Mouse (Mus musculus) kidney, embryonic 16.5 days (tissue): Measurements from ENCODE around the gene Ano10. TPM values are rescaled to one million over a fixed set of nuclear protein-coding genes. Genes with fewer than 3 reads are reported as not detected.

Experiments used
- ATAC-seq: fragments of 200-750 bp; cut with Nextera tagmentation; 2 replicates; pipeline ENCODE4 v1.8.0; 2017; ENCODE audit warnings: moderate TSS enrichment; ENCODE audit not compliant: low FRiP score, low TSS enrichment
- H3K27ac ChIP-seq: fragments of 300-500 bp; sonication (generic); 2 replicates; pipeline ENCODE4 v1.5.1; 2014; ENCODE audit warnings: low read length
- H3K27me3 ChIP-seq: fragments of 300-500 bp; sonication (generic); 2 replicates; pipeline ENCODE4 v1.6.1; 2014; ENCODE audit warnings: low read length, control low read depth, mixed read lengths; ENCODE audit not compliant: insufficient read depth
- H3K36me3 ChIP-seq: fragments of 300-500 bp; sonication (generic); 2 replicates; pipeline ENCODE4 v1.6.1; 2014; ENCODE audit warnings: low read length, control low read depth, mixed read lengths; ENCODE audit not compliant: insufficient read depth
- H3K4me1 ChIP-seq: fragments of 300-500 bp; sonication (generic); 2 replicates; pipeline ENCODE4 v1.6.1; 2014; ENCODE audit warnings: low read length, control low read depth, mixed read lengths; ENCODE audit not compliant: insufficient read depth
- H3K4me2 ChIP-seq: fragments of 300-500 bp; sonication (generic); replicated peaks from 2 replicates; pipeline ENCODE4 v1.6.1; 2014; ENCODE audit warnings: low read depth, low read length
- H3K4me3 ChIP-seq: fragments of 300-500 bp; sonication (generic); 2 replicates; pipeline ENCODE4 v1.5.1; 2014; ENCODE audit warnings: mild to moderate bottlenecking, low read length
- H3K9ac ChIP-seq: fragments of 300-500 bp; sonication (generic); replicated peaks from 2 replicates; pipeline ENCODE4 v1.6.1; 2014; ENCODE audit warnings: low read length
- H3K9me3 ChIP-seq: fragments of 300-500 bp; sonication (generic); 2 replicates; pipeline ENCODE4 v1.6.1; 2016; ENCODE audit warnings: low read length, control low read depth
- WGBS: fragments of 180-500 bp; shearing (Covaris S2); extraction: QIAGEN DNeasy Blood & Tissue Kit; methylation state at CpG from one replicate; pipeline ENCODE4 v1.1.7; 2014; 5-methylcytosine and 5-hydroxymethylcytosine counted together
- polyA plus RNA-seq: library from polyadenylated mRNA; unstranded; fragments of >200 nt; fragmentation: Nextera tagmentation; extraction: Ambion mirVana; gene quantifications from 2 replicates; pipeline ENCODE4 v1.2.1, GENCODE M21; 2015

Ano10 gene
- polyA plus RNA-seq, 1 experiment from 2014 or later: 39.6 TPM

DNA sequence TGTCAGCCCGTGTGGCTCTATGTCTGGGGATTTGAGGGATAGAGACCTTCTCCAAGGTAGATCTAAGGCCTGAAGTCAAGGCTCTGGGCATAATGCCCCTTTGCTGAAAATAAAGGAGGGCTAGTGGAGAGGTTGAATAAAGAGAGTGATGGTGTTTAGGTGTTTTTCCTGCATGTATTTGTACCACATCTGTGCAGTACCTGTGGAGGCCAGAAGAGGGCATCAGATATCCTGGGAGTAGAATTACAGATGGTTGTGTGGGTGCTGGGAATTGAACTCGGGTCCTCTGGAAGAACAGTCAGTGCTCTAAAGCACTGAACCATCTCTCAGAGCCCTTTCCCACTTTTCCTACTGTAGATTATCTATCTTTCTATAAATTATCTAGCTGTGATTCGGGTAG, 149.4 kb downstream of the Ano10 start:
- H3K36me3 ChIP-seq: peaks cover 15% of the 10 kb centered on the region

DNA sequence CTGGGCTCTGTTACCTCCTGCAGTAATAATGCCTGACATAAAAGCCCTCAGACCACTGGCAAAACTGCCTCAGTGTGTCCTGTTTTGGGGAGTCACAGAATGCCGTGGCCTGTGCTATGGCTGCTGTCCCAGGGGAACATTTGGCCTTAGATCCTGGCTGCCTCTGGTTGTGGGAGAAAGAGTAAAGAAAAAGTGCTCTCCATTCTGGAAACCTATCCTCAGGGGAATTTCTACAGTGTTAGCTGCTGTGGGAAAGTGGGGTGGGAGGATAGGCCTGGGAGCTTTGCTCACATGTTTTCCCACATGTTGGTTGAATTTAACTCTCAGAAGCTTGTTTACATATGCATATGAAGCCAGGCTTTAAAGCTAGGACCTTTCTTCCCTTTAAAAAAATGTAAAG, 151.0 kb downstream of the Ano10 start:
- H3K9ac ChIP-seq: no peak overlapping the region
- no peak overlapping the region for H3K4me3 ChIP-seq
- no peaks in the 10 kb centered on the region for H3K27me3 ChIP-seq
- H3K9me3 ChIP-seq: peaks cover 7% of the 10 kb centered on the region; the same call in 1 of the 2 replicates
- peaks cover 26% of the 10 kb centered on the region for H3K4me1 ChIP-seq
- 0 out of 2 replicates have a peak overlapping the region, but pooled peaks have one; percentile 44 for H3K27ac ChIP-seq
- peaks cover 17% of the 10 kb centered on the region for H3K36me3 ChIP-seq
- no peak overlapping the region for H3K4me2 ChIP-seq
- WGBS: 59% methylated on average over 1 of the region's 1 CpGs
- ATAC-seq: 0 out of 2 replicates have a peak, but pooled peaks have one; percentile 4

More for the DNA sequence above, 149.4 kb downstream of the Ano10 start:
- H3K9me3 ChIP-seq: peaks cover 7% of the 10 kb centered on the region; the same call in 1 of the 2 replicates
- ATAC-seq: no peak
- H3K27me3 ChIP-seq: no peaks in the 10 kb centered on the region
- H3K9ac ChIP-seq: no peak overlapping the region
- H3K4me1 ChIP-seq: peaks cover 29% of the 10 kb centered on the region
- H3K27ac ChIP-seq: no peak overlapping the region
- no peak overlapping the region for H3K4me3 ChIP-seq
- no peak overlapping the region for H3K4me2 ChIP-seq
- WGBS: 96% methylated on average over 3 of the region's 3 CpGs

DNA sequence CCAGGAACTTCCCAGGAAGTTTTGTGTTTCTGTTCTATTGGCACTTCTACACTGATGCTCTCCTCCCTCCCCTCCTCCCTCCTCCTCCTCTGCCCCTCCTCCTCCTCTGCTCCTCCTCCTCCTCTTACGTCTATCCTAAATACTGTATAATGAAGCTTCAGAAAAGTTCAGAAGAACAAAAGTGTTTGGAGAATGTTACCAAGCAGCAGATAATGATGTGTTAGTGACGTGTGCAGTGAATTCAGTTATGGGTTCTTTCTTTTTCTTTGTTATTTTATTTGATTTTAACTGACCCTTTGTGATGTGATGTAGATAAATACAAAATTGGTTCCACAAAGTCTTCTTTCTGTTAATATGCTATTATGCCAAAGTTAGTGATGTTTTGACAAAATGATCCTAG, 155.0 kb downstream of the Ano10 start:
- Histone ChIP-seq H3K27ac (no peak overlapping the region), H3K27me3 (no peaks in the 10 kb centered on the region), H3K4me2 (no peak overlapping the region), H3K36me3 (peaks cover 13% of the 10 kb centered on the region), H3K9ac (no peak overlapping the region), H3K4me3 (no peak overlapping the region), H3K9me3 (0 out of 2 replicates have a peak, but pooled peaks cover under 1% of the 10 kb centered on the region), H3K4me1 (peaks cover 28% of the 10 kb centered on the region)
- ATAC-seq: no peak
- 53% methylated on average over 2 of the region's 2 CpGs for WGBS

DNA sequence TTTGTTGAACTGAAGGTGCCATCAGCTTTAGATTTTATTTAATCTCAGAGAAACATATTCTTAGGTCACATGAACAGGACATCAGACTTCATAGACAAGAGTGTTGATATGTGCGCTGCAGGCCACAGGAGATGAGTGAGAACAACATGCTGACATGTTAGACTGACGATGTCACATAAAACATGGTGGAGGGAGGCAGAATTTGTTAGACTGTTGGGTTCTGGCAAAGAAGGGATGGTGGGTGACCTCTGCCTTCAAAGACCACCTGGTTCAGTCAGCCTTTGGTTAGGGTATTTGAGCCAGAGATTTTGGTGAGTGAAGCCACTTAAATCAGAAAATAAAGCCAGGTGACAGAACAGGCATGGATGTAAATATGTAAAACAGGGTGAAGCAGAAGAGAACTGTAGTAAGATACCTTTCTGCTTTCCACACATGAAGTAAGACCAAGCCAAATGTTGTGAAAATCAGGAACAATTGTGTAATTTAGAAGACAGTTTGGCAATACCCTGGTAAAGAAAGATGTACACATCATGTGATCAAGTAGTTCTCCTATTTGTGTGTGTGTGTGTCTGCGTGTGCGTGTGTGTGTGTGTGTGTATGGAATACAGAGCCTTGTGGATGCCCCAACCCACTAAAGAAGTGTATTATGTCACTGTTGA, 155.7 kb downstream of the Ano10 start:
- H3K9me3 ChIP-seq: no peaks in the 10 kb centered on the region
- 92% methylated on average over 4 of the region's 4 CpGs for WGBS
- H3K4me1 ChIP-seq: peaks cover 28% of the 10 kb centered on the region
- no peak overlapping the region for H3K4me2 ChIP-seq
- no peak overlapping the region for H3K9ac ChIP-seq
- no peak overlapping the region for H3K4me3 ChIP-seq
- no peak for ATAC-seq
- peaks cover 9% of the 10 kb centered on the region; the same call in 1 of the 2 replicates for H3K36me3 ChIP-seq
- no peaks in the 10 kb centered on the region for H3K27me3 ChIP-seq
- H3K27ac ChIP-seq: no peak overlapping the region

DNA sequence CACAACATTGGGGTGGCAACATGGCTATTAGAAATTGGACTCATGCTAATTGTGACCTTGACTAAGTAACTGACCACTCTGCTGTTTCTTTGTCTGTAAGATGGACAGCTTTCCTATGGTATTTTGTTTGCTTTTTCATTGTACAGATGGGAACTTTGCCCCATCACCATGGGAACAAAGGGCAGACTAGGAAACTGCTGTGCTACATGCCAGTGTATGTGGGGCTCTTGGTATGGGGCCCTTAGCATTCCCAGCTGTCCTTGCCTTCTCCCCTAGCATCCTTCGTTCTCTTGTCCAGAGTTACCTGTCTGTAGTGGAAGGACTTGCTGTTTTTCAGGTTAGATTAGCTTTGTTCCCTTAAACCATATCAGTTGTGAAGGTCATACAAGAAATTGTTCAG, 156.3 kb downstream of the Ano10 start:
- WGBS: 80% methylated on average over 1 of the region's 1 CpGs
- Histone ChIP-seq H3K9ac (no peak overlapping the region), H3K4me2 (no peak overlapping the region), H3K36me3 (peaks cover 11% of the 10 kb centered on the region; the same call in 1 of the 2 replicates), H3K27ac (no peak overlapping the region), H3K4me3 (no peak overlapping the region), H3K9me3 (no peaks in the 10 kb centered on the region), H3K4me1 (peaks cover 24% of the 10 kb centered on the region), H3K27me3 (no peaks in the 10 kb centered on the region)
- ATAC-seq: no peak

DNA sequence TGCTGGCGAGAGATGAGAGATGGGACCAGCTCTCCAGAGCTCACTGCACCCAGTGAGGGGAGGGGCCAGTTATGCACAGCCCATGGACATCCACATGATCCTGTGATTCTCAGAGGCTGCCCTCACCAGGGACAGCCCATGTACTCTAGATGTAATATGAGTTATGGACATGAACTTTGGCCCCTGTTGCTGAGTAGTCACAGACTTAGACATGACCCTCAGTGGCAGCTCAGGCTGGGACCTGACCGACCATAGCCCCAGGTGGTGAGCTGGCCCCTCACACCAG, 158.4 kb downstream of the Ano10 start:
- H3K4me2 ChIP-seq: no peak overlapping the region
- peaks cover 11% of the 10 kb centered on the region; the same call in 1 of the 2 replicates for H3K36me3 ChIP-seq
- peaks cover 15% of the 10 kb centered on the region for H3K4me1 ChIP-seq
- no peak overlapping the region for H3K4me3 ChIP-seq
- H3K9me3 ChIP-seq: no peaks in the 10 kb centered on the region
- peak; percentile 65; the same call in 1 of the 2 replicates for ATAC-seq
- no peak overlapping the region for H3K27ac ChIP-seq
- H3K9ac ChIP-seq: no peak overlapping the region
- no peaks in the 10 kb centered on the region for H3K27me3 ChIP-seq
- WGBS: 63% methylated on average over 2 of the region's 2 CpGs

DNA sequence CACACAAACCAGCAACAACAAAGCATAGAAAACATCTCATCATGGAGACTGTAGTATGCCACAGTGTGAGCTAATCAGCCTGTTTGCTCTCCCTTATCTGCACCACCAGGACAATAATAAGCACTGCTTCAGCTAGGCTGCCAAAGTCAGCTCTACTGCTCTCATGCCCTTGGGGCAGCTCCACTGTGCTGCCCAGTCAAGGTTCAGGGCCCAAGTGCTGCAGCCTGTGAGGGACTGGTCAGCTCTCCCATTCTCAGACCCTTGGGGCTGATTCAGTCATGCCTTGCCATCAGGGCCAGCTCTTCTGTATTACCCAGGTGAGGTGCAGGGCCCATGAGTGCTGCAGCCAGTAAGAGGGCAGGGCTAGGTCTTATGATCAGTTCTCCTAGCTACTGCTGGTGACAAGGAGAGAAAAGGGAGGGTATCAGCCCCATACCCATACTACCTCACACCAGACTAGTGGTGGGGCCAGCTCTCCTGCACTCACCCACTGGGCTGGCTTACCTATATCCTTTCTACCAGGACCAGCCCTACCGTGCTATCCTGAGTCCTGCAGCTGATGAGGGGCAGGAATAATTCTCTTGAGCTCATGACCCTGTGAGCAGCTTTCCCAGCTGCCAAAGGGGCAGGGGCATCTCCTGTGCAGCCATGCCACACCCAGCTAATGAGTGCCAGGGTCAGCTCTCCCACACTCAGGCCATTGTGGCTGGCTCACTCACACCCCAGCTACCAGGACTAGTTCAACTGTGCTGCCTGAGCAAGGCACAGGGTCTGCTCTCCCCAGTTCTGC, 158.9 kb downstream of the Ano10 start:
- Histone ChIP-seq H3K27ac (no peak overlapping the region), H3K4me3 (no peak overlapping the region), H3K27me3 (no peaks in the 10 kb centered on the region), H3K9ac (no peak overlapping the region), H3K4me2 (no peak overlapping the region), H3K9me3 (no peaks in the 10 kb centered on the region), H3K4me1 (peaks cover 15% of the 10 kb centered on the region), H3K36me3 (peaks cover 11% of the 10 kb centered on the region; the same call in 1 of the 2 replicates)
- peak; percentile 65; the same call in 1 of the 2 replicates for ATAC-seq
- 59% methylated on average over 1 of the region's 1 CpGs for WGBS

DNA sequence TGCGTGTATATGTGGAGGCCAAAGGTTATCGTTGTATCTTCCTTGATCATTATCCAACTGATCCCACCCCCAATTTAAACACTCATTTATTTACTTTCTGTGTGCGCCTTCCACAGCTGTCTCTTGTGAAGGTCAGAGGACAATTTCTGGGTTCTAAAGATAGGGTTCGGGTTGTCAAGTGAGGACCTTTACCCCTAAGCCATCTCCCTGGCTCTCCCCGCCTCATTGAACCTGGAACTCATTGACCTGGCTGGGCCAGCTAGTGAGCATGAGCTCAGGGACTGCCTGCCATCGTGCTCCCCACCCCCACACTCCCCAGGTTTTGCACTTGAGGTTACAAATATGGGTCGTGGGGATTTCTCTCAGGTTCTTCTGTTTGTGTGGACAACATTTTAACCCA, 162.1 kb downstream of the Ano10 start:
- Histone ChIP-seq H3K4me1 (peaks cover 17% of the 10 kb centered on the region), H3K27ac (no peak overlapping the region), H3K9ac (no peak overlapping the region), H3K36me3 (0 out of 2 replicates have a peak, but pooled peaks cover 4% of the 10 kb centered on the region), H3K4me2 (no peak overlapping the region), H3K27me3 (no peaks in the 10 kb centered on the region), H3K9me3 (no peaks in the 10 kb centered on the region), H3K4me3 (no peak overlapping the region)
- 54% methylated on average over 7 of the region's 7 CpGs for WGBS
- ATAC-seq: no peak

DNA sequence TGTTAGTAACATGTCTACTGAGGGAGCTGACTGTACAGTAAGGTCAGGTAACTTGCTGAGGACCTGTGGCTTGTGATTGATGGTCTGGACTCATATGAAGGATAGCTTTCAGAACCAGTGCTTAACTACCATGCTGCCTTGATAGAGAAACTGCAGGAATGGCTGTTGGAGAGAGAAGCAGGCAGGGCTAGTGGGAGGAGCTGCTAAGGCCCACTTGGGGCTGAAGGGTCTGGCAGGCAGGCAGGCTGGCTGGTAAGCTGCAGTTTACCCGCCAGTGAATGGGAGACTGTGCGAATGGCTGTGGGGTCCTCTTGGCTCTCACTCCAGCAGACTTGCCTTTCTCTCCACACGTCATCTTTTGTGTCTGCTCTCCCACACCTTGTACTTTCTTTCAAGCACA, 163.6 kb downstream of the Ano10 start:
- 53% methylated on average over 3 of the region's 3 CpGs for WGBS
- Histone ChIP-seq H3K4me1 (peaks cover 14% of the 10 kb centered on the region), H3K36me3 (0 out of 2 replicates have a peak, but pooled peaks cover 4% of the 10 kb centered on the region), H3K27ac (no peak overlapping the region), H3K27me3 (no peaks in the 10 kb centered on the region), H3K4me2 (no peak overlapping the region), H3K9me3 (no peaks in the 10 kb centered on the region), H3K4me3 (no peak overlapping the region), H3K9ac (no peak overlapping the region)
- ATAC-seq: no peak

DNA sequence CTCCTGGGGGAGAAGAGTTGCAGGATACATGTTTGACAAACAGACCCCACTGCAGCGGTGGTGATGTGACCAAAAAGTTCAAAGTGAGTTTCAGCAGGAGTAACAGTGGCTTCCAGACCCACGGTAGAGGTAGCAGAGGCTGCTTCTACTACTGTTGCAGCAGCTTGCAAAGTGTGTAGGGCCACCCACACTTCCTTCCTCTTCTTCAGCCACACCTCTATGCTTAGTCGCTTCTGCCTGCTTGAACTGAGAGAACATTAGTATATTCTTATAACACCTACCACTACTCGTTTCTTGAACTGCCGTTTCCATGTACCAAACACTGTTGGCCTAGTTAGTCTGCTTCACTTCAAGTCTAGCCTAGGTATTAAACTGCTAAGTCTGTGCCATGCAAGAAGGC, 165.5 kb downstream of the Ano10 start:
- 63% methylated on average over 5 of the region's 5 CpGs for WGBS

More for the DNA sequence above, 165.5 kb downstream of the Ano10 start:
- Histone ChIP-seq H3K36me3 (0 out of 2 replicates have a peak, but pooled peaks cover 2% of the 10 kb centered on the region), H3K27ac (no peak overlapping the region), H3K4me2 (no peak overlapping the region), H3K9me3 (no peaks in the 10 kb centered on the region), H3K27me3 (no peaks in the 10 kb centered on the region), H3K4me1 (peaks cover 6% of the 10 kb centered on the region), H3K4me3 (no peak overlapping the region), H3K9ac (no peak overlapping the region)
- no peak for ATAC-seq
